Mouse (Mus musculus): ENCODE measurements at regions not wholly inside any gene's neighbourhood (a gene's known extent, or its start where the extent isn't known, plus 50 kb on each side); places are given as distances from the start of the nearest gene placed in this dataset.

GRCm38 (mm10) chr8:54446370-54446769 lies 83.0 kb upstream of the Asb5 start:
- DNase-seq (ENCODE audit: low spot score), result no peak
- intact Hi-C loops (cut with DNase I), result no loop called here

GRCm38 (mm10) chr8:54449811-54450210 lies 79.6 kb upstream of the Asb5 start:
- no peak for DNase-seq (ENCODE audit: low spot score)
- intact Hi-C loops (cut with DNase I), result no loop called here

GRCm38 (mm10) chr8:54451323-54452021 lies 77.9 kb upstream of the Asb5 start:
- DNase-seq (ENCODE audit: low spot score), result no peak
- intact Hi-C loops (cut with DNase I), result no loop called here

DNA sequence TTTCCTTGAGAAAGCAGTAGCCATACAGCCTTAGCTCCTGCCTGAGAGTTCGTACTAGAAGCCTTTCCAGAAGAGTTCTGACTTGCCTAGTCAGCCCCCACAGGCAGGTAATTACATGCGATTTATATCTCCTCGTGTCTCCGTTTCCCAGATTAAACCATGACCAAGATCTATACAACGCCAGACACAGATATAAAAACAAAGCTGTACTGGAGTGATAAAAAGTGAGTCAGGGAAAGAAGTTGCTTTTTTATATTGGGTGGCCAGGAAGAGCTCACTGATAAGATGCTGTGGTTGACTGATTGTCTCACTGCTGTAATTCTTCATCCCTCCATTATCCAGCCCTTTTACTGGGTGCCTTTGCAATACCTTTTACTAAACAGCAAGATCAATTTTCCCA lies 64.4 kb upstream of the Asb5 start:
- intact Hi-C loops (cut with DNase I), result no loop called here
- DNase-seq (ENCODE audit: low spot score), result no peak

DNA sequence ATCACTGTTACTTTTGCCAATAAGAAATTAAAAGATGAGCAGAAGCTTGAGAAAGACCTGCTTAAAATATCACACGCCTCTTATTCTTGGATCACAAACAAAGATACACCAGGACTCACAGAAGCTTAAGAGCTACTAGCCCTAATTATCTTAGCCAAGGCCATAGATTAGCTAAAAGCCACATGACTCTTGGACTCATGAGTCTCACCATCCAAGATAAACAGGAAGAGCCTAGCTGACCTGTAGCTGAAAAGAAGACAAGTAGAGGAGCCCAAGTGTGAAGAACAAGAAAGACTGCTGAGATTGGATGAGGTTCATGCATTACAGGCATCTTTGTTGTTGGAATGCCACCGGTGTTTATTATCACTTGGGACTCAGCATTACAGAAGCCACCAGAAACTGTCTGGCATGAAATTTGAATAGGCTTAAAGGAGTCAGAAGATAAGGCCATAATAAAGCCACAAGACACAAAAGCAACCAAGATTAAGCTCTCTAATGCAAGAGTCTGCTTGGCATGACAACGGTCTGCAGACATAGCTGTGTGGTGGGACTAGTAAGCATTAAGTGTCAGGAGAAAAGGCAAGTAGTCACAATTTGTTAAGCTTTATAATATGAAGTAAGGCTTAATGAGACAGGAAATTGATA lies 63.8 kb upstream of the Asb5 start:
- DNase-seq (ENCODE audit: low spot score), result no peak
- intact Hi-C loops (cut with DNase I), result no loop called here

Data from heart, postnatal 25 days (tissue).